Mouse (Mus musculus) embryonic fibroblast, embryonic 13.5 days (primary cell): ENCODE measurements around the gene Mrpl53.
"Not testable (repeated sequence)": the region's sequence is repeated elsewhere in the genome, so short reads cannot be mapped to it uniquely, and the experiment has no call there.

Experiments used
- CTCF ChIP-seq: IDR thresholded peaks from 2 replicates; pipeline ENCODE4 v1.5.1; 2011; ENCODE audit warnings: mild to moderate bottlenecking, control low read depth, low read length, moderate library complexity, borderline replicate concordance; ENCODE audit not compliant: insufficient read depth
- POLR2A ChIP-seq: IDR thresholded peaks from 2 replicates; pipeline ENCODE4 v1.6.1; 2011; ENCODE audit warnings: low read depth, mild to moderate bottlenecking, control low read depth, low read length, moderate library complexity

DNA sequence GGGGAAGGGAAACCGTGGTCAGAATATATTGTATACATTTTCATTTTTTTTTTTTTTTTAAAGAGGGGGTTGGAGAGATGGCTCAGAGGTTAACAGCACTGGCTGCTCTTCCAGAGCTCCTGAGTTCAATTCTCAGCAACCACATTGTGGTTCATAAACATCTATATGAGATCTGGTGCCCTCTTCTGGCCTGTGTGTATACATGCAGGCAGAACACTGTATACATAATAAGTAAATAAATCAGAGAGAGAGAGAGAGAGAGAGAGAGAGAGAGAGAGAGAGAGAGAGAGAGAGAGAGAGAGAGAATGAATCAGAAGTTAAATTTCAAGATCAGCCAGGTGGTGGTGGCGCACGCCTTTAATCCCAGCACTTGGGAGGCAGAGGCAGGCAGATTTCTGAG lies 50.6 kb downstream of the Mrpl53 start:
- TF ChIP-seq CTCF, POLR2A: not testable (repeated sequence)
